Mouse (Mus musculus): Measurements from ENCODE around the gene Lgals12. TPM values are rescaled to one million over a fixed set of nuclear protein-coding genes. Genes with fewer than 3 reads are reported as not detected.

Gene Lgals12
- total RNA-seq, 2 experiments from 2014 or later: 0.38 to 0.64 TPM

- no peak for DNase-seq
- intact Hi-C loops (cut with DNase I): no loop called here
These were observed 21.7 kb downstream of the Lgals12 start for GRCm38 (mm10) chr19:7585279-7585678.

- no peak for DNase-seq
- intact Hi-C loops (cut with DNase I): no loop called here
These were observed 23.4 kb downstream of the Lgals12 start for GRCm38 (mm10) chr19:7583599-7583998.

GRCm38 (mm10) chr19:7583101-7583500, 23.9 kb downstream of the Lgals12 start:
- no peak for DNase-seq
- intact Hi-C loops (cut with DNase I): no loop called here

- DNase-seq: no peak
These were observed 26.0 kb downstream of the Lgals12 start for GRCm38 (mm10) chr19:7581042-7581441.

GRCm38 (mm10) chr19:7577710-7578109, 29.3 kb downstream of the Lgals12 start:
- no peak for DNase-seq
- intact Hi-C loops (cut with DNase I): no loop called here

More at GRCm38 (mm10) chr19:7581042-7581441, 26.0 kb downstream of the Lgals12 start:
- intact Hi-C loops (cut with DNase I): no loop called here

GRCm38 (mm10) chr19:7576180-7576579, 30.8 kb downstream of the Lgals12 start:
- DNase-seq: no peak
- intact Hi-C loops (cut with DNase I): no loop called here

GRCm38 (mm10) chr19:7569650-7570049, 37.3 kb downstream of the Lgals12 start:
- DNase-seq: no peak
- intact Hi-C loops (cut with DNase I): no loop called here

GRCm38 (mm10) chr19:7568364-7568763, 38.6 kb downstream of the Lgals12 start:
- intact Hi-C loops (cut with DNase I): no loop called here
- no peak for DNase-seq

GRCm38 (mm10) chr19:7566826-7567225, 40.2 kb downstream of the Lgals12 start:
- DNase-seq: no peak
- intact Hi-C loops (cut with DNase I): no loop called here

- DNase-seq: no peak
- intact Hi-C loops (cut with DNase I): no loop called here
These were observed 42.5 kb downstream of the Lgals12 start for GRCm38 (mm10) chr19:7564457-7564856.

- no peak for DNase-seq
- intact Hi-C loops (cut with DNase I): no loop called here
These were observed 43.3 kb downstream of the Lgals12 start for GRCm38 (mm10) chr19:7563676-7564075.

- no peak for DNase-seq
- intact Hi-C loops (cut with DNase I): no loop called here
These were observed 44.3 kb downstream of the Lgals12 start for GRCm38 (mm10) chr19:7562601-7563129.

GRCm38 (mm10) chr19:7561456-7561855, 45.5 kb downstream of the Lgals12 start:
- DNase-seq: no peak

GRCm38 (mm10) chr19:7559986-7560385, 47.0 kb downstream of the Lgals12 start:
- DNase-seq: no peak
- intact Hi-C loops (cut with DNase I): no loop called here

More at GRCm38 (mm10) chr19:7561456-7561855, 45.5 kb downstream of the Lgals12 start:
- intact Hi-C loops (cut with DNase I): no loop called here

GRCm38 (mm10) chr19:7558675-7559074, 48.3 kb downstream of the Lgals12 start:
- intact Hi-C loops (cut with DNase I): no loop called here
- no peak for DNase-seq

- intact Hi-C loops (cut with DNase I): no loop called here
These were observed 49.1 kb downstream of the Lgals12 start for GRCm38 (mm10) chr19:7557844-7558243.

GRCm38 (mm10) chr19:7557328-7557822, 49.6 kb downstream of the Lgals12 start, which contains the start of gene Pla2g16:
Gene Pla2g16, plus strand, starts transcription at chr19:7557459.
- peak; percentile 59 for DNase-seq
- intact Hi-C loops (cut with DNase I): no loop called here

More at GRCm38 (mm10) chr19:7557844-7558243, 49.1 kb downstream of the Lgals12 start:
- DNase-seq: no peak

GRCm38 (mm10) chr19:7556641-7557040, 50.4 kb downstream of the Lgals12 start:
- intact Hi-C loops (cut with DNase I): no loop called here
- DNase-seq: no peak

GRCm38 (mm10) chr19:7554881-7555280, 52.1 kb downstream of the Lgals12 start:
- intact Hi-C loops (cut with DNase I): no loop called here
- DNase-seq: no peak

- DNase-seq: no peak
- intact Hi-C loops (cut with DNase I): no loop called here
These were observed 53.6 kb downstream of the Lgals12 start for GRCm38 (mm10) chr19:7553441-7553840.

GRCm38 (mm10) chr19:7552301-7552673, 54.7 kb downstream of the Lgals12 start:
- DNase-seq: no peak
- intact Hi-C loops (cut with DNase I): no loop called here

GRCm38 (mm10) chr19:7551550-7552300, 55.3 kb downstream of the Lgals12 start:
- no peak for DNase-seq
- intact Hi-C loops (cut with DNase I): no loop called here

Data from left cerebral cortex, postnatal 4 days (tissue).